Mouse (Mus musculus) hindbrain, embryonic 13.5 days (tissue): ENCODE measurements around the gene Carns1. TPM values are rescaled to one million over a fixed set of nuclear protein-coding genes. Genes with fewer than 3 reads are reported as not detected.

ENCODE experiments used
- ATAC-seq: fragments of 200-750 bp; cut with Nextera tagmentation; 2 replicates; pipeline ENCODE4 v1.8.0; 2017; ENCODE audit warnings: moderate TSS enrichment; ENCODE audit not compliant: low FRiP score
- H3K27ac ChIP-seq: fragments of 300-500 bp; sonication (generic); 2 replicates; pipeline ENCODE4 v1.5.1; 2015; ENCODE audit warnings: inconsistent platforms, mild to moderate bottlenecking, moderate library complexity
- H3K27me3 ChIP-seq: fragments of 300-500 bp; sonication (generic); 2 replicates; pipeline ENCODE4 v1.6.1; 2015; ENCODE audit warnings: mild to moderate bottlenecking, inconsistent platforms
- H3K36me3 ChIP-seq: fragments of 300-500 bp; sonication (generic); 2 replicates; pipeline ENCODE4 v1.6.1; 2015; ENCODE audit warnings: mild to moderate bottlenecking, inconsistent platforms
- H3K4me1 ChIP-seq: fragments of 300-500 bp; sonication (generic); replicated peaks from 2 replicates; pipeline ENCODE4 v1.6.1; 2015; ENCODE audit warnings: inconsistent platforms
- H3K4me2 ChIP-seq: fragments of 300-500 bp; sonication (generic); 2 replicates; pipeline ENCODE4 v1.6.1; 2015; ENCODE audit warnings: inconsistent platforms, mild to moderate bottlenecking, moderate library complexity
- H3K4me3 ChIP-seq: fragments of 300-500 bp; sonication (generic); 2 replicates; pipeline ENCODE4 v1.5.1; 2015; ENCODE audit warnings: mild to moderate bottlenecking, inconsistent platforms
- H3K9ac ChIP-seq: fragments of 300-500 bp; sonication (generic); 2 replicates; pipeline ENCODE4 v1.6.1; 2015; ENCODE audit warnings: mild to moderate bottlenecking, inconsistent platforms
- H3K9me3 ChIP-seq: fragments of 300-500 bp; sonication (generic); 2 replicates; pipeline ENCODE4 v1.6.1; 2016; ENCODE audit warnings: inconsistent platforms
- WGBS: fragments of 180-500 bp; shearing (Covaris S2); methylation state at CpG from one replicate; pipeline ENCODE4 v1.1.7; 2015; 5-methylcytosine and 5-hydroxymethylcytosine counted together
- polyA plus RNA-seq: library from polyadenylated mRNA; unstranded; fragments of >200 nt; fragmentation: Nextera tagmentation; extraction: Ambion mirVana; gene quantifications from 2 replicates; pipeline ENCODE4 v1.2.1, GENCODE M21; 2015

The Carns1 gene
- polyA plus RNA-seq, 1 experiment from 2014 or later, result 5.6 TPM

DNA sequence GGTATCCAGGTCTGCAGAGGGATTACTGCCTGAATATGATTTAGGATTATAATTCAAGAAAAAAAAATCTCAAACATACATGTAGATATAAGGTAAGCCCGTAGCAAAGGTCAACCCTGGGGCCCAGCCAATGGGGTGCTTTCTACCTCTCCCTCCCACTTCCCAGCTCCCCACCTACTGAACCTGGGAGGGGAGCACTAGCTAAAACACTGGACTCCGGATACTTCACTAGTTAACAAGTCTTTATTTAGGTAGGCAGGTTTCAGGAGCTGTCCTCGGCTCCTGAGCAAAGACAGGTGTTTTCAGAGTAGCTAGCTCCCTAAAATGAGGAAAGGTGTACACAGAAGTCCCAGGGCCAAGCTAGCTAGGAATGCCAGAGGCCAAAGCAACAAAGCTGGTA, 11.2 kb downstream of the Carns1 start:
- no peaks in the 10 kb centered on the region for H3K27me3 ChIP-seq
- H3K27ac ChIP-seq, result peak overlapping the region; percentile 91; the same call in 1 of the 2 replicates
- no peaks in the 10 kb centered on the region for H3K9me3 ChIP-seq
- H3K4me1 ChIP-seq, result peaks cover 29% of the 10 kb centered on the region
- H3K4me3 ChIP-seq, result no peak overlapping the region
- peak overlapping the region; percentile 97; the same call in 1 of the 2 replicates for H3K4me2 ChIP-seq
- H3K36me3 ChIP-seq, result peaks cover 25% of the 10 kb centered on the region
- H3K9ac ChIP-seq, result peak overlapping the region; percentile 79; the same call in 1 of the 2 replicates
- no peak for ATAC-seq
- WGBS, result 85% methylated on average over 3 of the region's 3 CpGs

DNA sequence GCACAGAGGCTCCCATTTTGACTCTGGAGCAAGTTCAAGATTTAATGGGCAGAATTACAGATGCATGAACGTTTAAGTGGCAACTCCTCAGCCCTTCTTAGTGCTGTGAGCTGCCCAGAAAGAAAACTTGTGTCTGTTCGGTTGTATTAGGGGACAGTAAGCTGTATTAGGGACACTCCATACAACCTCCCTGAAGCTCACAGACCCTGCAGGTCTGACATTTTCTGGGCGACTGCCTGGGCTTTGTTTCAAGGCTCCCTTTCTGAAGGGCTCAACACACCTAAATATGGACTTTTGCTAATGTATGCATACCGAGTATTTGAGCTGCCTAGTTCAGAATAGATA, 11.8 kb downstream of the Carns1 start:
- H3K36me3 ChIP-seq, result peaks cover 30% of the 10 kb centered on the region
- peak; percentile 37 for ATAC-seq
- 40% methylated on average over 4 of the region's 4 CpGs for WGBS
- peak overlapping the region; percentile 66 for H3K4me3 ChIP-seq
- no peaks in the 10 kb centered on the region for H3K9me3 ChIP-seq
- peak overlapping the region; percentile 79 for H3K9ac ChIP-seq
- no peaks in the 10 kb centered on the region for H3K27me3 ChIP-seq
- peak overlapping the region; percentile 97 for H3K4me2 ChIP-seq
- peaks cover 29% of the 10 kb centered on the region for H3K4me1 ChIP-seq
- peak overlapping the region; percentile 91 for H3K27ac ChIP-seq

DNA sequence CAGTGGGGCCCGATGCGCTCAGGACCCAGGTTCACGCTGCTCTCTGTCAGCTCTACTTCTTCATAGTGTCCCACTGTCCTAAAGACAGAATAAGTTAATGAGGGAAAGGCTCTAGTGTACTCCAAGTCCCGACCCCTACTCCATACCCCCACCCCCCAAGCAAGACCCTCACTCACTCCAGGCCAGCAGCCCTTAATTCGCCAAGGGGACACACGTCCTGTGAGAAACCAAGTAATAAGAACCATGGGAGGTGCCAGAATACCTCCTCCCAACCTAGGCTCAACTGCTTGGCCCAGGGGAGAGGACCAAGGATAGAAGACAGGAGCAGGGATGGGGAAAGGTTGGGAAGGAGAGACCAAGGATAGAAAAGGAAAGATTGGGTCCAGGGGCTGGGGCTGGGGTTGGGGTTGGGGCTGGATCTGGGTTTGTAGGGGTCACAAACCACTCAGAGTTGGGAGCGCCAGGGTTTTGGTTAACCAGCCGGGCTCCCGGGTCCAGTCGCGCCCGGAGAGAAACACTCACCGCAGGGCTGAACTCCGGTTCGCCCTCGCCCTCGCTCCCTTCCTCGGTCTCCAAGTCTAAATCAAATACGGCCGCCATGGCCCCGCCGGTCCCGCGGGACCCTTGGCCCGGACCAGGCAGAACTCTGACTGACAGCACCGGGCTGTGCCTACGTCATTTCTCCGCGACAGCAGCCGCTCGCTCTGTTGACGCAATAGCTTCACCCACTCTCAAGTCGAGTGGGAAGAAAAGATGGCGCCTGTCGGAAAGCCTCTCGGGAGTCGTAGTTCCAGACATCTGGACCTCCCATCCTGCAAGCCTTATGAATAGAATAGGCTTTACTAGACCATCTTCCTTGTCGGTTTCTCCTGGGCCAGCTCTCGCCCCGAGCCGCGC, 12.4 kb downstream of the Carns1 start, which contains the start of gene Rps6kb2:
Gene Rps6kb2, minus strand, starts transcription at position 709 of the 897 bp plus-strand sequence.
- Histone ChIP-seq H3K9me3 (no peaks in the 10 kb centered on the region), H3K4me2 (peak within 1 kb of the TSS; percentile 97)

DNA sequence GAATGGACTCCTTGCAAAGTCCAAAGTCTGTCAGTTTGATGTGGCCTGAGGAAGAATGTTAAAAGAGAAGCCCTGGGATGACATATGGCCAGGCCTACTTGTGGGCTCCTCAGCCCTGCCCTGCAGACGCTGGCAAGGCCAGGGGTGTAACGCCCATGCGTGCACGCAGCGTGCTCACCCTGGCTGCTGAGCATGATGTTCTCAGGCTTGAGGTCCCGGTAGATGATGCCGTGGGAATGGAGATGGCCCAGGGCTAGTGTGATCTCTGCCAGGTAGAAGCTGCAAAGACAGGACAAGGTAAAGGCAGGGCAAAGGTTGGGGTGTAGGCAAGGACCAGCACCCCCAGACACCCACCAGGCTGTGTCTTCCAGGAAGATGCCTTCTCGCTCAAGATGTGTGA, 16.2 kb downstream of the Carns1 start:
- no peak overlapping the region for H3K27ac ChIP-seq
- no peak overlapping the region for H3K4me2 ChIP-seq
- H3K4me3 ChIP-seq, result no peak overlapping the region
- H3K36me3 ChIP-seq, result peaks cover 64% of the 10 kb centered on the region
- ATAC-seq, result no peak
- peaks cover 26% of the 10 kb centered on the region for H3K4me1 ChIP-seq
- no peaks in the 10 kb centered on the region for H3K9me3 ChIP-seq
- no peaks in the 10 kb centered on the region for H3K27me3 ChIP-seq
- H3K9ac ChIP-seq, result no peak overlapping the region
- WGBS, result 96% methylated on average over 8 of the region's 8 CpGs

More for the DNA sequence above, 12.4 kb downstream of the Carns1 start, which contains the start of gene Rps6kb2:
- Histone ChIP-seq H3K4me1 (peaks cover 27% of the 10 kb centered on the region), H3K4me3 (peak within 1 kb of the TSS; percentile 66), H3K27me3 (no peaks in the 10 kb centered on the region), H3K27ac (peak within 1 kb of the TSS; percentile 91), H3K9ac (peak within 1 kb of the TSS; percentile 79), H3K36me3 (peaks cover 37% of the 10 kb centered on the region)
- WGBS, result 7% methylated on average over 42 of the region's 42 CpGs
- peak; percentile 90 for ATAC-seq

DNA sequence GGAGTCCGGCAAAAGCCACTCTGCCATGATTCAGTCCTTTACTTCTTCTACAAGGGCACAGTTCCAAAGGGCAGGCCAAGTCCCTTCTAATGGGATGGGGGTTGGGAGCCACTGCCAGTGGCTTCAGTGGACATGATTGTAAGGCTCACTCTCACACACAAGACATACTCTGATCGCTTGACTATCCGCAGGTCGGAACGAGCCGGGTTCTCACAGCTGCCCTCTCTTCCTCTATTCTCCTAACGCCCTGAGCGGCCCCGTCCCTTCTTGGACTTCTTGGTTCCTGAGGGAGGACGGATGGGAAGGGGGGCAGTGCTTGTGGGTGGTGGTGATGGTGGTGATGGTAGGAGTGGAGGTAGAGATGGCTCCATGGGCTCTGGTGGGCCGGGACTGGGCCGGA, 18.5 kb downstream of the Carns1 start:
- WGBS, result 86% methylated on average over 12 of the region's 12 CpGs
- Histone ChIP-seq H3K4me3 (no peak overlapping the region), H3K9me3 (no peaks in the 10 kb centered on the region), H3K36me3 (peaks cover 82% of the 10 kb centered on the region), H3K4me2 (no peak overlapping the region), H3K27ac (no peak overlapping the region), H3K27me3 (no peaks in the 10 kb centered on the region), H3K9ac (no peak overlapping the region), H3K4me1 (peaks cover 8% of the 10 kb centered on the region; the same call in 1 of the 2 replicates)
- no peak for ATAC-seq

DNA sequence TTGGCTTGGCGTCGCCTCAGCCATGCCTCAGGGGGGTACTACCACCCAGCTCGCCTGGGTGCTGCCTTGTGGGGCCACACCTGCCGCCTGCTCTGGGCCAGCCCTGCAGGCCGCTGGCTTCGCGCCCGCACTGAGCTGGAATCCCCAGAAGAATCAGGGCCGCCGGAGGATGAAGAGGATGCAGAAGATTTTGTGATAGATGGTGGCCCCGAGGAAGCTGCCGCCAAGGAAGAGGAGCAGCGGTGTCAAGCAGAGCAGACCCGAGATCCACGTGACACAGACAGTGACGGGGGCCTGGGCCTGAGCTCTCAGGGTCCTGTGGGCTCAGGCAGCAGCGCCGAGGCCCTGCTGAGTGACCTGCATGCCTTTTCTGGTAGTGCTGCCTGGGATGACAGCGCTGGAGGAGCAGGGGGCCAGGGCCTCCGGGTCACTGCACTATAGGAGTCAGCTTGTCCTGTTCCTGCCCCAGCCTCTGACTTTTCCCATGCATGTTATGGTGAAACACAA, 19.2 kb downstream of the Carns1 start:
- Histone ChIP-seq H3K27me3 (no peaks in the 10 kb centered on the region), H3K27ac (peak overlapping the region; percentile 48; the same call in 1 of the 2 replicates), H3K36me3 (peaks cover 80% of the 10 kb centered on the region), H3K4me1 (0 out of 2 replicates have a peak, but pooled peaks cover 6% of the 10 kb centered on the region), H3K4me2 (no peak overlapping the region), H3K9ac (0 out of 2 replicates have a peak overlapping the region, but pooled peaks have one; percentile 24), H3K4me3 (no peak overlapping the region), H3K9me3 (no peaks in the 10 kb centered on the region)
- 63% methylated on average over 20 of the region's 20 CpGs for WGBS
- ATAC-seq, result no peak

DNA sequence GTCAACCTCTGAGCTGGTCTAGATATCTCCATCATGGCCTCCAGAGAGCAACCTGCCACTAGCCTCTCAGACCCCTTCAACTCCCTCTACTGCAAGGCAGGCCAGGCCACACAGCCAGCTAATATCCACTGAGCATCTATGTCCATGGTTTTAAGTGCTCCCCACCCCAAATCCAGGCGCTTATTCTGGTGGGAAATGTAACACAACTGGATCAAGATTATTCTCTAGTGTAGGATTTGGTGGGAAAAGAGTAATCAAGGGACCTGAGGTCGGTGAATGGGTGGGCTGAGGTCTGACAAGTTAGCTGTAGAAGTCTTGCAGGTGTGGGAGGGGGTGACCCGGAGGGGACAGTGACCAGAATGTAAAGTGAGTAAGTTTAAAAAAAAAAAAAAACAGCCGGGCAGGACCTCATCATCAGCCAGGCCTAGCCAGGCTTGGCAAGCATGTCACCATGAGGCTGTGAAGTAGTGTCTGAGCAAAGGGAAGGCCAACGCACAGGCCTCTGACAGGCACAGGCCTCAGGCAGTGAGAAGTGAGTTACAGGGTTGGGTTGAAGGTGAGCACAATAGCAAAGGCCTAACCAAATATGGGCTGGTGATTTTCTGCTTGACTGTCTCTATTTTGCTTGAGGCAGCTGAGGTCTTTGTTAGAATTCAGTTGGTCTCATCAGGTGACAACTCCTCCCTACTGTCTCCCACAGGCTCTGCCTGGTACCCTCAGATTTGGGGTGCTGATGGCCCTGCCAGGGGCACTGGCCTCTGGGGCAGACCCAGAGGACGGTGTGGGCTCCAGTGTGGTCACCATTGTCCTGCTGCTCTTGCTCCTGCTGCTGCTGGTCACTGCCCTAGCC, 19.8 kb downstream of the Carns1 start:
- peaks cover 81% of the 10 kb centered on the region for H3K36me3 ChIP-seq
- H3K27ac ChIP-seq, result peak overlapping the region; percentile 48; the same call in 1 of the 2 replicates
- no peak overlapping the region for H3K4me2 ChIP-seq
- no peaks in the 10 kb centered on the region for H3K27me3 ChIP-seq
- 63% methylated on average over 6 of the region's 6 CpGs for WGBS
- H3K9ac ChIP-seq, result 0 out of 2 replicates have a peak overlapping the region, but pooled peaks have one; percentile 24
- H3K9me3 ChIP-seq, result no peaks in the 10 kb centered on the region
- no peak for ATAC-seq
- peaks cover 4% of the 10 kb centered on the region; the same call in 1 of the 2 replicates for H3K4me1 ChIP-seq
- H3K4me3 ChIP-seq, result no peak overlapping the region

DNA sequence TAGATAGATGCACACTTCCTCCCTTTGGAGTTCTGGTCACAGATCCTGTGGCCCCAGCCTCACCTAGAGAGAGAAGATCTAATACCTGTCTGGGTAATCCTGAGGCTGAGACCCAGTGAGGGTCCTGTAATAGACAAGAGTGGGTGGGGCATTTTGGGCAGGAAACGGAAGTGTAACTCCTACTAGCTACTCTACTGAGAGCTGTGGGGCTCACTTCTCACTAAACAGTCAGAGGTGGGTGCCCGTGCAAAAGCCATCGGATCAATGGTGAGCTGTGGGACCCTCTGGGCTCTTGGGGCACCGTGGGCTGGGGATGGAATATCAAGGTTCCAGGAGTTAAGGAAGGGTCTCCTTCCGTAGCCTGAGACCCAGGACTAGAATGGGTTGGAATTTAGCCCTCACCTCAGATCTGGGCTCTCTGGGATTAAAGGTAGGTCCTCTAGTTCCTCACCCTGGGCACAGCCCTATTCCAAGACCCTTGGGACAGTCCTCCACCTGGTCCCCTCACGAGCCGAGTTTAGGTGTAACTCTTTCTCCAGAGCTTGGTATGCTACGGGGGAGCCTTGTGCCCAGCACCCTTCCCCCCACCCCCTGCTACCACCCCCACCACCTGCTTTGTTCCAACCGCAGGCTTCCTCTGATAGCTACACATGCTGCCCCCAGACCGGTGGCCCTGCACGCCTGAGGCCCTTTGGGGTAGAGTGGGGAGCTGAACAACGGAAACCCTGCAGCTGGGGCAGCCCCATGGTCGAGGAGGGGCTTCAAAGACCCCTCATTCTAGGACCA, 20.6 kb downstream of the Carns1 start:
- Histone ChIP-seq H3K36me3 (peaks cover 82% of the 10 kb centered on the region), H3K4me2 (no peak overlapping the region), H3K9ac (0 out of 2 replicates have a peak overlapping the region, but pooled peaks have one; percentile 1), H3K27me3 (no peaks in the 10 kb centered on the region), H3K27ac (no peak overlapping the region), H3K4me3 (no peak overlapping the region), H3K9me3 (no peaks in the 10 kb centered on the region), H3K4me1 (peaks cover 12% of the 10 kb centered on the region)
- WGBS, result 81% methylated on average over 13 of the region's 13 CpGs
- no peak for ATAC-seq

DNA sequence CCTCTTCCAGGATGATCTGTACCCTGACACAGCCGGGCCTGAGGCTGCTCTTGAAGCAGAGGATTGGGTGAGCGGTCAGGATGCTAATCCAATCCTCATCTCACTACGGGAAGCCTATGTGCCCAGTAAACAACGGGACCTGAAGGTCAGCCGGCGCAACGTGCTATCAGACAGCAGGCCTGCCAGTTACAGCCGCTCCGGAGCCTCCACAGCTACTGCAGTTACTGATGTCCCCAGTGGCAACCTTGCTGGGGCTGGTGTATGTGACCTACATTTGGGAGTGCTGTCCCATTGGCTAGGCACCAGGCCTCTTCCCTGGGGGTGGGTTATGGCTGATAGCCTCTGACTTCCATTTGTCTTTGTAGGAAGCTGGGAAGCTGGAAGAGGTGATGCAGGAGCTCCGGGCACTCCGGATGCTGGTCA, 22.0 kb downstream of the Carns1 start, which contains the start of gene Ptprcap:
Gene Ptprcap, plus strand, starts transcription at position 373 of the 423 bp plus-strand sequence.
- Histone ChIP-seq H3K9me3 (no peaks in the 10 kb centered on the region), H3K4me3 (no peak within 1 kb of the TSS), H3K9ac (peak within 1 kb of the TSS; percentile 35), H3K36me3 (peaks cover 68% of the 10 kb centered on the region), H3K4me1 (peaks cover 22% of the 10 kb centered on the region), H3K27ac (peak within 1 kb of the TSS; percentile 30; the same call in 1 of the 2 replicates), H3K4me2 (no peak within 1 kb of the TSS), H3K27me3 (no peaks in the 10 kb centered on the region)
- no peak for ATAC-seq
- 81% methylated on average over 11 of the region's 11 CpGs for WGBS

DNA sequence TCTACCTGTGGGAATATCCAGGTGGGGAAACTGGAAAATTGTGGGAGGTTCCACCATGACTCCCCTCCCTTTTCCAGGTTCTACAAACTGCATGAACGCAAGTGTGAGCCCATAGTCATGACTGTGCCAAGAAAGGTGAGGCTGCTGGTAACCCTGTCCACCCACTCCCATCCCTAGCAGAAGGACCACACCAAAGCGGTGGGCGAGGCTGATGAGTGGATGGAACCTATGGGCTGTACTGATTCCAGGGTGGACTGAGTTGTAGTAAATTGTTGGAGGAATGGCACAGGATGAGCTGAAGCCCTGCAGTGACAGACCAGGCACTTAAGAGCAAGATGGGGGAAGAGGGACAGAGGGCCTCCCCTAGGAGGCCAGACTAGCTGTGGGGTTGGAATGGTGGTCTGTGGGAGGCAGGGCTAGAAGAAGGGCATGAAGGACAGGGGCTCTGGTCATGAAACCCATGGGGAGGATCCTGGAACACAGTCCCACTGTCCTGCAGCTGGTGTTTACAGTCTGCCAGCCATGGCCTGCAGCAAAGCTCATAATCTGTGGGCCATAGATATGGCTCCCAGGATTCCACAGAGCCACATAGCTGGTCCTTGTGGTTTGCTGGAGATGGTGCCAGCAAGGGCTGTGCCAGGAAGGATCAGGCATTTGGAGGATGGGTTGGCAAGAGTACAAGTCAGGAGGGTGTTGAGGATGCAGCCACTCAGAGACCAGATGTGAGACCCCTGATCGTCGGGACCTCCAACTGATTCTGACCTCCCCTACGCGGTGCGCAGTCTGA, 22.6 kb downstream of the Carns1 start:
- peak overlapping the region; percentile 35 for H3K9ac ChIP-seq
- no peak for ATAC-seq

More for the DNA sequence above, 22.6 kb downstream of the Carns1 start:
- Histone ChIP-seq H3K4me1 (peaks cover 28% of the 10 kb centered on the region), H3K4me3 (no peak overlapping the region), H3K36me3 (peaks cover 62% of the 10 kb centered on the region), H3K27me3 (no peaks in the 10 kb centered on the region), H3K9me3 (no peaks in the 10 kb centered on the region), H3K27ac (no peak overlapping the region; the same call in 1 of the 2 replicates), H3K4me2 (no peak overlapping the region)
- WGBS, result 78% methylated on average over 8 of the region's 8 CpGs
